Mouse (Mus musculus) small intestine, adult 2 months (tissue): ENCODE measurements at regions not wholly inside any gene's neighbourhood (a gene's known extent, or its start where the extent isn't known, plus 50 kb on each side); places are given as distances from the start of the nearest gene placed in this dataset.

Experiments
- CTCF ChIP-seq: fragments of 200-500 bp; IDR thresholded peaks from 2 replicates; pipeline ENCODE4 v1.5.1; 2012; ENCODE audit warnings: low read depth, mild to moderate bottlenecking, control low read depth, inconsistent platforms, low read length, moderate library complexity, mixed read lengths; ENCODE audit not compliant: insufficient replicate concordance, insufficient read length; ENCODE audit errors: extremely low read depth
- POLR2A ChIP-seq: fragments of 200-500 bp; IDR thresholded peaks from 2 replicates; pipeline ENCODE4 v1.6.1; 2012; ENCODE audit warnings: low read depth, mild to moderate bottlenecking, control low read depth, inconsistent platforms, low read length, moderate library complexity

GRCm38 (mm10) chr12:110154225-110154962, 124.5 kb upstream of the Dio3 start:
- no peak for TF ChIP-seq POLR2A
- TF ChIP-seq CTCF, result no peak
